Mouse (Mus musculus) forebrain, embryonic 13.5 days (tissue): Measurements from ENCODE around the gene Tmem82. TPM values are rescaled to one million over a fixed set of nuclear protein-coding genes. Genes with fewer than 3 reads are reported as not detected.
A peak's percentile ranks its signal among the peaks of the same experiment; 100 is the strongest.

Experiments
- ATAC-seq: fragments of 200-750 bp; cut with Nextera tagmentation; 2 replicates; pipeline ENCODE4 v1.8.0; 2017
- H3K27ac ChIP-seq: fragments of 300-500 bp; sonication (generic); 2 replicates; pipeline ENCODE4 v1.5.1; 2015; ENCODE audit warnings: inconsistent platforms, mild to moderate bottlenecking, moderate library complexity
- H3K27me3 ChIP-seq: fragments of 300-500 bp; sonication (generic); 2 replicates; pipeline ENCODE4 v1.6.1; 2015; ENCODE audit warnings: mild to moderate bottlenecking, inconsistent platforms
- H3K36me3 ChIP-seq: fragments of 300-500 bp; sonication (generic); 2 replicates; pipeline ENCODE4 v1.6.1; 2015; ENCODE audit warnings: mild to moderate bottlenecking, inconsistent platforms; ENCODE audit not compliant: poor library complexity, severe bottlenecking
- H3K4me1 ChIP-seq: fragments of 300-500 bp; sonication (generic); 2 replicates; pipeline ENCODE4 v1.6.1; 2015; ENCODE audit warnings: inconsistent platforms
- H3K4me2 ChIP-seq: fragments of 300-500 bp; sonication (generic); 2 replicates; pipeline ENCODE4 v1.6.1; 2015; ENCODE audit warnings: inconsistent platforms, mild to moderate bottlenecking, moderate library complexity
- H3K4me3 ChIP-seq: fragments of 300-500 bp; sonication (generic); 2 replicates; pipeline ENCODE4 v1.5.1; 2015; ENCODE audit warnings: mild to moderate bottlenecking, inconsistent platforms
- H3K9ac ChIP-seq: fragments of 300-500 bp; sonication (generic); 2 replicates; pipeline ENCODE4 v1.6.1; 2015; ENCODE audit warnings: mild to moderate bottlenecking, inconsistent platforms
- H3K9me3 ChIP-seq: fragments of 300-500 bp; sonication (generic); replicated peaks from 2 replicates; pipeline ENCODE4 v1.6.1; 2016; ENCODE audit warnings: inconsistent platforms
- WGBS: fragments of 180-500 bp; shearing (Covaris S2); methylation state at CpG from one replicate; pipeline ENCODE4 v1.1.7; 2015; 5-methylcytosine and 5-hydroxymethylcytosine counted together
- polyA plus RNA-seq: library from polyadenylated mRNA; unstranded; fragments of >200 nt; fragmentation: Nextera tagmentation; extraction: Ambion mirVana; gene quantifications from 2 replicates; pipeline ENCODE4 v1.2.1, GENCODE M21; 2015

Tmem82 gene
- polyA plus RNA-seq, 1 experiment from 2014 or later: 0.17 TPM

GRCm38 (mm10) chr4:141581051-141581450, 37.4 kb downstream of the Tmem82 start:
- H3K36me3 ChIP-seq: no peaks in the 10 kb centered on the region
- 81% methylated on average over 13 of the region's 13 CpGs for WGBS
- H3K27me3 ChIP-seq: no peaks in the 10 kb centered on the region
- ATAC-seq: no peak
- no peaks in the 10 kb centered on the region for H3K4me1 ChIP-seq
- no peak overlapping the region for H3K27ac ChIP-seq
- no peak overlapping the region for H3K9ac ChIP-seq
- H3K4me3 ChIP-seq: no peak overlapping the region
- no peak overlapping the region for H3K4me2 ChIP-seq
- no peaks in the 10 kb centered on the region for H3K9me3 ChIP-seq

GRCm38 (mm10) chr4:141578833-141579232, 39.6 kb downstream of the Tmem82 start:
- Histone ChIP-seq H3K27me3 (no peaks in the 10 kb centered on the region; the same call in 1 of the 2 replicates), H3K9me3 (no peaks in the 10 kb centered on the region), H3K4me1 (0 out of 2 replicates have a peak, but pooled peaks cover 3% of the 10 kb centered on the region), H3K4me3 (no peak overlapping the region), H3K9ac (no peak overlapping the region), H3K36me3 (no peaks in the 10 kb centered on the region), H3K4me2 (no peak overlapping the region), H3K27ac (no peak overlapping the region)
- ATAC-seq: no peak
- WGBS: 82% methylated on average over 3 of the region's 3 CpGs

GRCm38 (mm10) chr4:141576877-141577276, 41.6 kb downstream of the Tmem82 start:
- H3K9me3 ChIP-seq: no peaks in the 10 kb centered on the region

GRCm38 (mm10) chr4:141576404-141576803, 42.0 kb downstream of the Tmem82 start:
- WGBS: 87% methylated on average over 11 of the region's 11 CpGs
- no peak for ATAC-seq

More at GRCm38 (mm10) chr4:141576877-141577276, 41.6 kb downstream of the Tmem82 start:
- no peak overlapping the region for H3K4me2 ChIP-seq
- H3K36me3 ChIP-seq: no peaks in the 10 kb centered on the region
- no peak overlapping the region for H3K4me3 ChIP-seq
- H3K27me3 ChIP-seq: no peaks in the 10 kb centered on the region; the same call in 1 of the 2 replicates
- no peak for ATAC-seq
- WGBS: 93% methylated on average over 7 of the region's 7 CpGs
- 0 out of 2 replicates have a peak, but pooled peaks cover 3% of the 10 kb centered on the region for H3K4me1 ChIP-seq
- H3K27ac ChIP-seq: no peak overlapping the region
- H3K9ac ChIP-seq: no peak overlapping the region

GRCm38 (mm10) chr4:141574789-141575702, 43.4 kb downstream of the Tmem82 start:
- Histone ChIP-seq H3K4me1 (0 out of 2 replicates have a peak, but pooled peaks cover 3% of the 10 kb centered on the region), H3K27ac (no peak overlapping the region), H3K9ac (no peak overlapping the region), H3K4me3 (no peak overlapping the region), H3K9me3 (no peaks in the 10 kb centered on the region), H3K27me3 (no peaks in the 10 kb centered on the region; the same call in 1 of the 2 replicates), H3K4me2 (no peak overlapping the region), H3K36me3 (no peaks in the 10 kb centered on the region)
- WGBS: 42% methylated on average over 27 of the region's 27 CpGs
- peak; percentile 61; the same call in 1 of the 2 replicates for ATAC-seq

More at GRCm38 (mm10) chr4:141576404-141576803, 42.0 kb downstream of the Tmem82 start:
- Histone ChIP-seq H3K4me1 (0 out of 2 replicates have a peak, but pooled peaks cover 3% of the 10 kb centered on the region), H3K4me2 (no peak overlapping the region), H3K9me3 (no peaks in the 10 kb centered on the region), H3K27ac (no peak overlapping the region), H3K27me3 (no peaks in the 10 kb centered on the region; the same call in 1 of the 2 replicates), H3K36me3 (no peaks in the 10 kb centered on the region), H3K9ac (no peak overlapping the region), H3K4me3 (no peak overlapping the region)

- no peaks in the 10 kb centered on the region; the same call in 1 of the 2 replicates for H3K27me3 ChIP-seq
Measured at GRCm38 (mm10) chr4:141573359-141573966, 45.0 kb downstream of the Tmem82 start.

GRCm38 (mm10) chr4:141572668-141573358, 45.6 kb downstream of the Tmem82 start:
- no peaks in the 10 kb centered on the region for H3K36me3 ChIP-seq
- H3K27me3 ChIP-seq: no peaks in the 10 kb centered on the region; the same call in 1 of the 2 replicates
- no peak for ATAC-seq
- H3K9me3 ChIP-seq: no peaks in the 10 kb centered on the region
- no peak overlapping the region for H3K9ac ChIP-seq
- H3K27ac ChIP-seq: no peak overlapping the region
- H3K4me3 ChIP-seq: no peak overlapping the region
- 0 out of 2 replicates have a peak, but pooled peaks cover 3% of the 10 kb centered on the region for H3K4me1 ChIP-seq
- no peak overlapping the region for H3K4me2 ChIP-seq
- 79% methylated on average over 7 of the region's 7 CpGs for WGBS

More at GRCm38 (mm10) chr4:141573359-141573966, 45.0 kb downstream of the Tmem82 start:
- no peak overlapping the region for H3K4me3 ChIP-seq
- no peaks in the 10 kb centered on the region for H3K9me3 ChIP-seq
- H3K4me1 ChIP-seq: 0 out of 2 replicates have a peak, but pooled peaks cover 3% of the 10 kb centered on the region
- H3K9ac ChIP-seq: no peak overlapping the region
- no peak for ATAC-seq
- no peak overlapping the region for H3K27ac ChIP-seq
- H3K4me2 ChIP-seq: no peak overlapping the region
- no peaks in the 10 kb centered on the region for H3K36me3 ChIP-seq
- WGBS: 81% methylated on average over 6 of the region's 6 CpGs

- Histone ChIP-seq H3K4me2 (no peak overlapping the region), H3K36me3 (no peaks in the 10 kb centered on the region), H3K27ac (no peak overlapping the region), H3K4me1 (0 out of 2 replicates have a peak, but pooled peaks cover 3% of the 10 kb centered on the region), H3K27me3 (no peaks in the 10 kb centered on the region; the same call in 1 of the 2 replicates), H3K9ac (no peak overlapping the region), H3K9me3 (no peaks in the 10 kb centered on the region), H3K4me3 (no peak overlapping the region)
- ATAC-seq: no peak
- 77% methylated on average over 10 of the region's 10 CpGs for WGBS
Measured at GRCm38 (mm10) chr4:141571934-141572333, 46.5 kb downstream of the Tmem82 start.

GRCm38 (mm10) chr4:141571337-141571739, 47.1 kb downstream of the Tmem82 start:
- Histone ChIP-seq H3K9me3 (no peaks in the 10 kb centered on the region), H3K4me2 (no peak overlapping the region), H3K27ac (no peak overlapping the region), H3K4me1 (0 out of 2 replicates have a peak, but pooled peaks cover 3% of the 10 kb centered on the region), H3K4me3 (no peak overlapping the region), H3K27me3 (no peaks in the 10 kb centered on the region; the same call in 1 of the 2 replicates), H3K9ac (no peak overlapping the region), H3K36me3 (no peaks in the 10 kb centered on the region)
- no peak for ATAC-seq
- 80% methylated on average over 6 of the region's 6 CpGs for WGBS

- no peaks in the 10 kb centered on the region; the same call in 1 of the 2 replicates for H3K27me3 ChIP-seq
- no peak overlapping the region for H3K27ac ChIP-seq
- H3K4me3 ChIP-seq: no peak overlapping the region
- H3K9ac ChIP-seq: no peak overlapping the region
- no peak overlapping the region for H3K4me2 ChIP-seq
- no peaks in the 10 kb centered on the region for H3K9me3 ChIP-seq
- WGBS: 74% methylated on average over 1 of the region's 1 CpGs
- H3K4me1 ChIP-seq: 0 out of 2 replicates have a peak, but pooled peaks cover 3% of the 10 kb centered on the region
- ATAC-seq: no peak
- H3K36me3 ChIP-seq: no peaks in the 10 kb centered on the region
Measured at GRCm38 (mm10) chr4:141570821-141571220, 47.6 kb downstream of the Tmem82 start.

GRCm38 (mm10) chr4:141570004-141570403, 48.4 kb downstream of the Tmem82 start:
- no peaks in the 10 kb centered on the region; the same call in 1 of the 2 replicates for H3K27me3 ChIP-seq
- no peak for ATAC-seq
- 71% methylated on average over 6 of the region's 6 CpGs for WGBS
- H3K27ac ChIP-seq: no peak overlapping the region
- H3K9ac ChIP-seq: no peak overlapping the region
- 0 out of 2 replicates have a peak, but pooled peaks cover 2% of the 10 kb centered on the region for H3K4me1 ChIP-seq
- H3K9me3 ChIP-seq: no peaks in the 10 kb centered on the region
- H3K36me3 ChIP-seq: no peaks in the 10 kb centered on the region
- H3K4me3 ChIP-seq: no peak overlapping the region
- H3K4me2 ChIP-seq: no peak overlapping the region
